Mouse (Mus musculus): ENCODE data around the gene Glis3. TPM values are rescaled to one million over a fixed set of nuclear protein-coding genes. Genes with fewer than 3 reads are reported as not detected.

Glis3 gene
- total RNA-seq, 1 experiment = 3.3 TPM

DNA sequence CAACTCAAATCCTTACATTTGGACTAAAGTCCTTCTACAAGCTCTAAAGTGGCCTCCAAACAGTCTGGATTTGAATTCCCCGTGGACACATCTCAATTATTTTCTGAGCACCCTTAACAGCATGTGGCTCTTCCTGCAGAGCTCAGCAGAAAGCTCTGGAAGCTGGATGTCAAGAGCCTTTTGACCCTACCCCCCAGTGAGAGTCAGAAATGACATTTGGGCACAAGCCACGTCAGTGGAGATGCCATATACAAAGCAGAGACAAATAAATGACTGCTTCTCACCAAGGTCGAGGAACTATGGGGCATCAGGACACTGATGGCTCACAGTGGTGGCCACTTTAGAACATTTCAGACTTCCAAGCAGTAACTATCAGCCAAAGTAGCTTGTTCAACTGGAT lies 146.3 kb downstream of the Glis3 start:
- Histone ChIP-seq H3K27ac (ENCODE audit: insufficient read depth, low read depth, low read length, poor library complexity, severe bottlenecking) (no peak overlapping the region), H3K9me3 (ENCODE audit: control insufficient read depth, insufficient read depth, low read depth, low read length) (no peaks in the 10 kb centered on the region), H3K36me3 (ENCODE audit: control insufficient read depth, insufficient read depth, low read length, poor library complexity, severe bottlenecking) (no peaks in the 10 kb centered on the region), H3K4me1 (ENCODE audit: control insufficient read depth in 2 of 2, insufficient read depth in 2 of 2, low read length in 2 of 2, poor library complexity in 1 of 2) (no peaks in the 10 kb centered on the region), H3K4me3 (ENCODE audit: insufficient read depth in 1 of 2, low read depth in 1 of 2, low read length in 2 of 2, poor library complexity in 1 of 2, severe bottlenecking in 1 of 2) (no peak overlapping the region), H3K9ac (ENCODE audit: insufficient read depth, low read depth, low read length, poor library complexity, severe bottlenecking) (no peak overlapping the region)
- in situ Hi-C loops (cut with MboI; ENCODE audit: low sequenced_read_pairs in 2 of 2, unreplicated experiment in 2 of 2) = loop anchor here in 1 of 2 experiments (25.0 kb wide), 1 partner anchor 204 kb away; no protein-coding TSS in a partner anchor
- no peak for DNase-seq (ENCODE audit: low read depth, low spot score)
- TF ChIP-seq ZC3H11A (IDR thresholded peaks at IDR 0.05; ENCODE audit: borderline replicate concordance, low read depth, low read length) (no peak), MAFK (IDR thresholded peaks at IDR 0.05; ENCODE audit: insufficient read depth, low read depth, low read length) (no peak), CHD2 (IDR thresholded peaks at IDR 0.05; ENCODE audit: low read depth, low read length) (no peak), HCFC1 (IDR thresholded peaks at IDR 0.05; ENCODE audit: borderline replicate concordance, insufficient read depth, low read length) (no peak), ZNF384 (IDR thresholded peaks at IDR 0.05; ENCODE audit: low read depth, low read length) (no peak)

DNA sequence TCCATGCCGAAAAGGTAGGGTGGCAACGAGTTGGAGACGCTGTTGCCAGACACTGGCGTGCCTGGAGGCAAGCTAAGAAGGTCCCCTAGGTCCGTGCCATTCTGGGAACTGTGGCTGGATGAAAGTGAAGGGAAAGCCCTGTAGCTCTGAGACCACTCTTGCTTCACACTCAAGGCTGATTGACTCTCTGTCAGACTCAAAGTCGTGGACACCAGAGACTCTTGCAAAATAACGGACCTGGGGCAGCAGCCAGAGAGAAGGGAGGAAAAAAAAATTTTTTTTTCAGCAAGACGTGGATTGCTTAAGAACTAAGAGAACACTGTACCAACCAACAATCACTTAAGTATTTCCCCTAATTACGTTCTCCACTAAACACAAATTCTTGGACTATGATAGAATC lies 148.1 kb downstream of the Glis3 start:
- Histone ChIP-seq H3K4me1 (ENCODE audit: control insufficient read depth in 2 of 2, insufficient read depth in 2 of 2, low read length in 2 of 2, poor library complexity in 1 of 2) (no peaks in the 10 kb centered on the region), H3K27ac (ENCODE audit: insufficient read depth, low read depth, low read length, poor library complexity, severe bottlenecking) (no peak overlapping the region), H3K9me3 (ENCODE audit: control insufficient read depth, insufficient read depth, low read depth, low read length) (no peaks in the 10 kb centered on the region), H3K36me3 (ENCODE audit: control insufficient read depth, insufficient read depth, low read length, poor library complexity, severe bottlenecking) (no peaks in the 10 kb centered on the region), H3K9ac (ENCODE audit: insufficient read depth, low read depth, low read length, poor library complexity, severe bottlenecking) (no peak overlapping the region), H3K4me3 (ENCODE audit: insufficient read depth in 1 of 2, low read depth in 1 of 2, low read length in 2 of 2, poor library complexity in 1 of 2, severe bottlenecking in 1 of 2) (no peak overlapping the region)
- no peak for DNase-seq (ENCODE audit: low read depth, low spot score)
- in situ Hi-C loops (cut with MboI; ENCODE audit: low sequenced_read_pairs in 2 of 2, unreplicated experiment in 2 of 2) = loop anchor here in 1 of 2 experiments (25.0 kb wide), 1 partner anchor 206 kb away; no protein-coding TSS in a partner anchor
- no peak for TF ChIP-seq HCFC1 (IDR thresholded peaks at IDR 0.05; ENCODE audit: borderline replicate concordance, insufficient read depth, low read length)
- TF ChIP-seq ZC3H11A (IDR thresholded peaks at IDR 0.05; ENCODE audit: borderline replicate concordance, low read depth, low read length) = no peak
- TF ChIP-seq ZNF384 (IDR thresholded peaks at IDR 0.05; ENCODE audit: low read depth, low read length) = no peak
- no peak for TF ChIP-seq CHD2 (IDR thresholded peaks at IDR 0.05; ENCODE audit: low read depth, low read length)
- no peak for TF ChIP-seq MAFK (IDR thresholded peaks at IDR 0.05; ENCODE audit: insufficient read depth, low read depth, low read length)

DNA sequence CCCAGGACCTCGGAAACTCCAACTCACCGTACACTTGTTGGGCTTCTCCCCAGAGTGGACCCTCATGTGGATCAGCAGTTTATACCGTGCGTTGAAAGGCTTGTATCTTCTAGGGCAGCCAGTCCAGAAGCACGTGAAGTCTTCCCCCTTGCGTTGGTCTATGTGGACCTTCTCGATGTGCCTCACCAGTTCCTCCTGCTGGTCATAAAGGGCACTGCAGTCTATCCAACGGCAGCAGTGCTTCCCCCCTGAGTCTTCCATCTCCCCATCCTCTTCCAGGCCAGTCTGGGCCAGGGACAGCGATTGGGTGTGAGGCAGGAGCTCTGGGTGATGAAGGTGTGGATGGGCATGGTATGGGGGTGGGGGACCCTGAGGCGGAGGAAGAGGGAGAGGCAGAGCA lies 149.0 kb downstream of the Glis3 start:
- Histone ChIP-seq H3K9me3 (ENCODE audit: control insufficient read depth, insufficient read depth, low read depth, low read length) (no peaks in the 10 kb centered on the region), H3K4me1 (ENCODE audit: control insufficient read depth in 2 of 2, insufficient read depth in 2 of 2, low read length in 2 of 2, poor library complexity in 1 of 2) (no peaks in the 10 kb centered on the region), H3K27ac (ENCODE audit: insufficient read depth, low read depth, low read length, poor library complexity, severe bottlenecking) (no peak overlapping the region), H3K36me3 (ENCODE audit: control insufficient read depth, insufficient read depth, low read length, poor library complexity, severe bottlenecking) (no peaks in the 10 kb centered on the region), H3K9ac (ENCODE audit: insufficient read depth, low read depth, low read length, poor library complexity, severe bottlenecking) (no peak overlapping the region), H3K4me3 (ENCODE audit: insufficient read depth in 1 of 2, low read depth in 1 of 2, low read length in 2 of 2, poor library complexity in 1 of 2, severe bottlenecking in 1 of 2) (peak overlapping the region in 1 of 2 experiments; percentile 34; a peak in 1 of 4 replicates)
- TF ChIP-seq CHD2 (IDR thresholded peaks at IDR 0.05; ENCODE audit: low read depth, low read length) (no peak), ZC3H11A (IDR thresholded peaks at IDR 0.05; ENCODE audit: borderline replicate concordance, low read depth, low read length) (peak; percentile 65; the same call in 1 of the 2 replicates)
- in situ Hi-C loops (cut with MboI; ENCODE audit: low sequenced_read_pairs in 2 of 2, unreplicated experiment in 2 of 2) = loop anchor here in 1 of 2 experiments (25.0 kb wide), 1 partner anchor 206 kb away; no protein-coding TSS in a partner anchor
- DNase-seq (ENCODE audit: low read depth, low spot score) = peak; percentile 60

DNA sequence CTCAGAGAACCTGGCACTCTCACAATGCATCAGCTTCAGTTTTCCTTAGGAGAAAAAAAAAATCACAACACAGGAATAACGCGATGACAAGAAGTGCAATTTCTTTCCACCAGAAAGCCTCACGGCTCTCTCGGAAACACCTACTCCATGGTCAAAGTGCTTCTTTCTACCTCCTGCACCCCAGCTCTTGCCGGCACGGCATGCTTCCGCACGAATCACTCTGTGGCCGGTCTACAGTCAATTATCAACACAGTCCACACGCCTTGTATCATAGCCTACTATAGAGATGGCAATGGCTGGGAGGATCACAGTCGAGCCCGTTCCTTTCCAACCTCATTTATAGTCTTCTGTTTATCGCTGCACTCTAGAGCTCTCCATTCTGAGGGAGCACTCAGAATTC lies 150.9 kb downstream of the Glis3 start:
- in situ Hi-C loops (cut with MboI; ENCODE audit: low sequenced_read_pairs in 2 of 2, unreplicated experiment in 2 of 2) = loop anchor here in 1 of 2 experiments (10.0 to 25.0 kb wide), 2 partner anchors 208 to 364 kb away; no protein-coding TSS in a partner anchor
- H3K27ac ChIP-seq (ENCODE audit: insufficient read depth, low read depth, low read length, poor library complexity, severe bottlenecking) = no peak overlapping the region
- H3K36me3 ChIP-seq (ENCODE audit: control insufficient read depth, insufficient read depth, low read length, poor library complexity, severe bottlenecking) = no peaks in the 10 kb centered on the region
- no peak for TF ChIP-seq ZC3H11A (IDR thresholded peaks at IDR 0.05; ENCODE audit: borderline replicate concordance, low read depth, low read length)
- no peak for TF ChIP-seq MAFK (IDR thresholded peaks at IDR 0.05; ENCODE audit: insufficient read depth, low read depth, low read length)
- TF ChIP-seq CHD2 (IDR thresholded peaks at IDR 0.05; ENCODE audit: low read depth, low read length) = no peak
- no peak for TF ChIP-seq ZNF384 (IDR thresholded peaks at IDR 0.05; ENCODE audit: low read depth, low read length)
- no peak for TF ChIP-seq HCFC1 (IDR thresholded peaks at IDR 0.05; ENCODE audit: borderline replicate concordance, insufficient read depth, low read length)
- H3K9me3 ChIP-seq (ENCODE audit: control insufficient read depth, insufficient read depth, low read depth, low read length) = no peaks in the 10 kb centered on the region
- H3K4me1 ChIP-seq (ENCODE audit: control insufficient read depth in 2 of 2, insufficient read depth in 2 of 2, low read length in 2 of 2, poor library complexity in 1 of 2) = no peaks in the 10 kb centered on the region
- no peak for DNase-seq (ENCODE audit: low read depth, low spot score)
- H3K4me3 ChIP-seq (ENCODE audit: insufficient read depth in 1 of 2, low read depth in 1 of 2, low read length in 2 of 2, poor library complexity in 1 of 2, severe bottlenecking in 1 of 2) = no peak overlapping the region
- H3K9ac ChIP-seq (ENCODE audit: insufficient read depth, low read depth, low read length, poor library complexity, severe bottlenecking) = no peak overlapping the region

DNA sequence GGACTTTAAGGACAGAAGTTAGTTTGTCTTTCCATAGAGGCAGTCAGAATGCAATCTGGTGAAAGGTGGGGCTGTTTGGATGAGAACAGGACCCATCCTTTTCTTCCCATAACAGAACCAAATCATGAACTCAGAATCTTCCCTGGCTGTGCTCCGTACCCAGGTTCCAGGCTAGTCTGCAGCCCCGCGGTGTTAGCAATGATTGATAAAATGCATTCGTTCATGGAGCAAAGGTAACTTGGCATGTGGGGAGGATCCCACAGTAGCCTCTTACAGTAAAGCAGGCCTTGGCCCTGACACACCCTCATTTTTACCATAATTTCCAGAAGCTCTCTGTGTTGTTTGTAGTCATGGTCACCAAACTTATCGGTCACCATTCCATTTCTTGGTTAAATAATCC lies 152.4 kb downstream of the Glis3 start:
- Histone ChIP-seq H3K9ac (ENCODE audit: insufficient read depth, low read depth, low read length, poor library complexity, severe bottlenecking) (no peak overlapping the region), H3K27ac (ENCODE audit: insufficient read depth, low read depth, low read length, poor library complexity, severe bottlenecking) (no peak overlapping the region), H3K4me1 (ENCODE audit: control insufficient read depth in 2 of 2, insufficient read depth in 2 of 2, low read length in 2 of 2, poor library complexity in 1 of 2) (no peaks in the 10 kb centered on the region), H3K4me3 (ENCODE audit: insufficient read depth in 1 of 2, low read depth in 1 of 2, low read length in 2 of 2, poor library complexity in 1 of 2, severe bottlenecking in 1 of 2) (no peak overlapping the region), H3K36me3 (ENCODE audit: control insufficient read depth, insufficient read depth, low read length, poor library complexity, severe bottlenecking) (no peaks in the 10 kb centered on the region), H3K9me3 (ENCODE audit: control insufficient read depth, insufficient read depth, low read depth, low read length) (no peaks in the 10 kb centered on the region)
- DNase-seq (ENCODE audit: low read depth, low spot score) = no peak
- in situ Hi-C loops (cut with MboI; ENCODE audit: low sequenced_read_pairs in 2 of 2, unreplicated experiment in 2 of 2) = loop anchor here in 1 of 2 experiments (10.0 to 25.0 kb wide), 2 partner anchors 210 to 363 kb away; no protein-coding TSS in a partner anchor
- no peak for TF ChIP-seq MAFK (IDR thresholded peaks at IDR 0.05; ENCODE audit: insufficient read depth, low read depth, low read length)
- TF ChIP-seq HCFC1 (IDR thresholded peaks at IDR 0.05; ENCODE audit: borderline replicate concordance, insufficient read depth, low read length) = no peak
- TF ChIP-seq ZC3H11A (IDR thresholded peaks at IDR 0.05; ENCODE audit: borderline replicate concordance, low read depth, low read length) = no peak
- no peak for TF ChIP-seq ZNF384 (IDR thresholded peaks at IDR 0.05; ENCODE audit: low read depth, low read length)
- no peak for TF ChIP-seq CHD2 (IDR thresholded peaks at IDR 0.05; ENCODE audit: low read depth, low read length)

Measured in ES-E14 (cell line).